In the genomic region with DNA sequence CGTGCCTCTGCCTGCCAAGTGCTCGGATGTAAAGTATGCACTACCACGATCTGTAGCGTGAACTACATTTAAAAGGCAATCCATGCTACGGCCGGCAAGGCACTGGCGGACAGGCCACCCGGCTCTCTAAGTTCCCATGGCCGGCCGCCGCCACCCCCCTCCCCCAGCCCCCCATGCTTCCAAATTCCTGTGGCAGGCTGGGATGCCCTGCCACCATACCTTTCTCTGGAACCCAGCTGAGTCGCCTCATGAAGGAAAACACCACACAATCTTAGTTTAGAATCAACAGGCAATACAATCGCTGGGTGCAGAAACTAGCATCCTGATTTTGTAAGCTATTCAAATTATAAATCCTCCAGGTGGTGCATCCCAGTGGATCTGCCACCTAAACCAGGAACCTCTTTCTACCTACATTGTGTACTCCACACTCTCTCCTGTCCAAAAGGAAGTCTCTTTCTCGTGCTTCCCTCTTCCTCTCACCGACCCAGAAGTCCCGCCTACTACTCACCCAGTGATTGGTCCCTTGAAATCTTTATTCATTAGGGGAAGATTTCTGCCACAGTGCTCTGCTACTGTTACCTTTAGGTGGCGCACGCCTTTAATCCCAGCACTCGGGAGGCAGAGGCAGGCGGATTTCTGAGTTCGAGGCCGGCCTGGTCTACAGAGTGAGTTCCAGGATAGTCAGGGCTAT, we compare ENCODE assay signal across 9 mouse cellular contexts. TPM values are rescaled to one million over a fixed set of nuclear protein-coding genes. Genes with fewer than 3 reads are reported as not detected.
A peak's percentile ranks its signal among the peaks of the same experiment; 100 is the strongest.
DNase-seq lines count a peak whose midpoint lies in the region; ATAC-seq lines count a peak whose summit lies in the region.
"Had no signal": no experiment of that assay in that cellular context is flagged by ENCODE, and none has a peak within 500 bp of the region (broad histone marks: within the 10 kb centered on the region; RNA-seq: fewer than 3 reads in every experiment).

No protein-coding gene starts in this region.

- H3K4me3 ChIP-seq in heart, embryonic 10.5 days = peak overlapping the region; percentile 42
- H3K4me3 ChIP-seq in midbrain, embryonic 13.5 days (replicated peaks) = no peak overlapping the region
- no peak overlapping the region for H3K4me3 ChIP-seq in midbrain, embryonic 11.5 days (ENCODE audit: low read depth, low read length)
- peak overlapping the region; percentile 7; the same call in 1 of the 2 replicates for H3K4me3 ChIP-seq in limb, embryonic 13.5 days
- H3K4me3 ChIP-seq: megakaryocyte, embryonic 14.5 days had no signal

- ATAC-seq in midbrain, embryonic 13.5 days = no peak
- ATAC-seq in midbrain, embryonic 11.5 days (ENCODE audit: low FRiP score) = no peak
- ATAC-seq in limb, embryonic 13.5 days (ENCODE audit: low FRiP score, low read depth) = no peak

- H3K27ac ChIP-seq in heart, embryonic 10.5 days = 0 out of 2 replicates have a peak overlapping the region, but pooled peaks have one; percentile 16
- no peak overlapping the region for H3K27ac ChIP-seq in midbrain, embryonic 13.5 days
- H3K27ac ChIP-seq in midbrain, embryonic 11.5 days (ENCODE audit: low read depth, low read length) = no peak overlapping the region
- H3K27ac ChIP-seq in limb, embryonic 13.5 days = no peak overlapping the region

- DNase-seq in heart, embryonic 10.5 days (ENCODE audit: low spot score) = no peak
- no peak for DNase-seq in heart, postnatal 25 days (ENCODE audit: low spot score)
- DNase-seq in midbrain, embryonic 11.5 days (ENCODE audit: low spot score, missing footprints) = no peak
- DNase-seq in testis, postnatal 14 days (ENCODE audit: low spot score) = peak; percentile 41
- DNase-seq in right cerebral cortex, adult 2 months (ENCODE audit: low spot score in 2 of 2) = no peak
- no peak for DNase-seq in cerebellum, postnatal 14 days

- H3K9me3 ChIP-seq in heart, embryonic 10.5 days = no peaks in the 10 kb centered on the region
- H3K9me3 ChIP-seq in midbrain, embryonic 13.5 days = no peaks in the 10 kb centered on the region
- H3K9me3 ChIP-seq in midbrain, embryonic 11.5 days (ENCODE audit: control insufficient read depth, low read length) = no peaks in the 10 kb centered on the region
- no peaks in the 10 kb centered on the region for H3K9me3 ChIP-seq in limb, embryonic 13.5 days

- no peaks in the 10 kb centered on the region for H3K36me3 ChIP-seq in heart, embryonic 10.5 days
- H3K36me3 ChIP-seq in midbrain, embryonic 13.5 days = no peaks in the 10 kb centered on the region
- H3K36me3 ChIP-seq in midbrain, embryonic 11.5 days (ENCODE audit: control insufficient read depth, insufficient read depth, low read length) = no peaks in the 10 kb centered on the region
- no peaks in the 10 kb centered on the region for H3K36me3 ChIP-seq in limb, embryonic 13.5 days

- intact Hi-C loops in heart, postnatal 25 days (cut with DNase I) = no loop called here

- peak overlapping the region; percentile 3; the same call in 1 of the 2 replicates for H3K4me2 ChIP-seq in midbrain, embryonic 13.5 days (replicated peaks)
- H3K4me2 ChIP-seq in midbrain, embryonic 11.5 days = no peak overlapping the region; the same call in 1 of the 2 replicates
- peak overlapping the region; percentile 19; the same call in 1 of the 2 replicates for H3K4me2 ChIP-seq in limb, embryonic 13.5 days (replicated peaks)

- H3K27me3 ChIP-seq in heart, embryonic 10.5 days (ENCODE audit: insufficient read depth, poor library complexity, severe bottlenecking) = no peaks in the 10 kb centered on the region
- no peaks in the 10 kb centered on the region for H3K27me3 ChIP-seq in midbrain, embryonic 13.5 days
- H3K27me3 ChIP-seq in midbrain, embryonic 11.5 days (ENCODE audit: control insufficient read depth, insufficient read depth, low read length) = no peaks in the 10 kb centered on the region
- no peaks in the 10 kb centered on the region for H3K27me3 ChIP-seq in limb, embryonic 13.5 days

- 61% methylated on average over 22 of the region's 22 CpGs for WGBS in heart, embryonic 10.5 days
- WGBS in midbrain, embryonic 13.5 days = 65% methylated on average over 22 of the region's 22 CpGs
- WGBS in midbrain, embryonic 11.5 days = 69% methylated on average over 22 of the region's 22 CpGs
- 62% methylated on average over 22 of the region's 22 CpGs for WGBS in limb, embryonic 13.5 days

- H3K4me1 ChIP-seq in heart, embryonic 10.5 days = peaks cover 13% of the 10 kb centered on the region
- H3K4me1 ChIP-seq in midbrain, embryonic 13.5 days (replicated peaks) = no peaks in the 10 kb centered on the region
- H3K4me1 ChIP-seq in midbrain, embryonic 11.5 days (ENCODE audit: control insufficient read depth, insufficient read depth, low read length) = no peaks in the 10 kb centered on the region
- H3K4me1 ChIP-seq in limb, embryonic 13.5 days = no peaks in the 10 kb centered on the region

- H3K9ac ChIP-seq in midbrain, embryonic 13.5 days (replicated peaks) = no peak overlapping the region
- no peak overlapping the region for H3K9ac ChIP-seq in midbrain, embryonic 11.5 days (ENCODE audit: low read length)
- no peak overlapping the region for H3K9ac ChIP-seq in limb, embryonic 13.5 days

RNA-seq across cellular contexts. Expression of a gene that starts 25.9 kb away (rescaled TPM):
- 38.3 and 38.6 TPM in 2 replicates for polyA plus RNA-seq in heart, embryonic 10.5 days (2016; fragmentation: Nextera tagmentation; extraction: Ambion mirVana)
- total RNA-seq in heart, postnatal 25 days (2021) = 10 to 100 TPM; 51.8 to 54.9 TPM
- polyA plus RNA-seq in midbrain, embryonic 13.5 days (2015; fragmentation: Nextera tagmentation; extraction: Ambion mirVana) = 246 and 256 TPM in 2 replicates
- polyA plus RNA-seq in midbrain, embryonic 11.5 days (2014; fragmentation: Nextera tagmentation; extraction: Ambion mirVana) = 110 and 117 TPM in 2 replicates
- 71.0 and 71.6 TPM in 2 replicates for polyA plus RNA-seq in limb, embryonic 13.5 days (2015; fragmentation: Nextera tagmentation; extraction: Ambion mirVana)

RNA-seq across cellular contexts. Expression of a gene that starts 37.1 kb away (rescaled TPM):
- 253 and 592 TPM in 2 replicates for polyA plus RNA-seq in heart, embryonic 10.5 days (2016; fragmentation: Nextera tagmentation; extraction: Ambion mirVana)
- 1 to 10 TPM in 1 of 2 experiments, under 1 TPM in 1; 0.29 to 1.4 TPM for total RNA-seq in heart, postnatal 25 days (2021)
- polyA plus RNA-seq in midbrain, embryonic 13.5 days (2015; fragmentation: Nextera tagmentation; extraction: Ambion mirVana) = 8,644 and 8,868 TPM in 2 replicates
- polyA plus RNA-seq in midbrain, embryonic 11.5 days (2014; fragmentation: Nextera tagmentation; extraction: Ambion mirVana) = 1,391 and 1,438 TPM in 2 replicates
- polyA plus RNA-seq in limb, embryonic 13.5 days (2015; fragmentation: Nextera tagmentation; extraction: Ambion mirVana) = 993 and 1,087 TPM in 2 replicates

Comparison
In these comparisons a context has a peak if more than half of its experiments do, and no peak if none do; other contexts are left out.
1. H3K4me3 ChIP-seq: peak in heart, embryonic 10.5 days (single experiment) and limb, embryonic 13.5 days (single experiment); none in midbrain, embryonic 13.5 days (single experiment) and midbrain, embryonic 11.5 days (single experiment).